Mouse (Mus musculus): ENCODE measurements around the gene Tpk1. TPM values are rescaled to one million over a fixed set of nuclear protein-coding genes. Genes with fewer than 3 reads are reported as not detected.
"Not testable (repeated sequence)": the region's sequence is repeated elsewhere in the genome, so short reads cannot be mapped to it uniquely, and the experiment has no call there.

Tpk1 gene
- total RNA-seq, 2 experiments from 2014 or later = 2.0 to 2.3 TPM

DNA sequence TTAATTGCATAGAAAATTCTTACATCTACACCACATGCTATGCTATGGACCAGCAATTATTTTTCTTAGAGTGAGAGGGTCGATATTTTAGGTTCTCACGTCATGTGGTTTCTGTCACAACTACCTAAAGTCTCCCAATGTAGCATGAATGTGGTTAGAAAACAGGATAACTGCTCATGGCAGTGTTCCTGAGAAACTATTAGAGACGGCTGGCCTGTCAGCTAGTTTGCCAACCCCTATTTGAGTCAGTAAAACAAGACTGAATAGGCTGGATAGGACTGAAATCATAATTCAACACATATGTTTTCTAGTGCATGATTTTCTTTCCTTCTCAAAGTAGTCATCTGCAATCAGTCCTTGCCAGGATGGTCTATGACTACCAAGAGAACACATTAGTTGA, 137.1 kb downstream of the Tpk1 start:
- DNase-seq (ENCODE audit: low spot score in 2 of 2) = no peak

- no peak for DNase-seq (ENCODE audit: low spot score in 2 of 2)
Observed at GRCm38 (mm10) chr6:43525028-43525427, 141.1 kb downstream of the Tpk1 start.

DNA sequence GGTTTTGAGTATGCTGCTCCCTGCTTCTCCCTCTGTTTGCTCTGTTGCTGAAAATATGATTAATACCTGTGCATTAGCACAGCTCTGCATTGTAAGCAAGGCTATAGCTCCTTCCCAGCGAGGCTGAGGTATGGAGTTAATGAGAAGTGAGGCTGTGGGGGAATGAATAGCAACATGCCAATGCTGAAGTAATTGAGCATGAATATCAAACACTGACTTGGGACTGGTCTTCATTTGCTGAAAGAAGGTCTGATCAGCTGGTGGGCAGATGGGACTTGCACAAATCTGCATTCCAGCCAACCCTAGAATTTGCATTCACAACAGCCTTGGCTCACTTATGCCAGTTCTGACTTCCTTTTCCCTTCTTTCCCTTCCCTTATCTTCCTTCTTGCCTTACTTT, 144.0 kb downstream of the Tpk1 start:
- DNase-seq (ENCODE audit: low spot score in 2 of 2) = no peak

GRCm38 (mm10) chr6:43520218-43520617, 145.9 kb downstream of the Tpk1 start:
- DNase-seq (ENCODE audit: low spot score in 2 of 2) = no peak

- no peak for DNase-seq (ENCODE audit: low spot score in 2 of 2)
Observed at GRCm38 (mm10) chr6:43518378-43518777, 147.7 kb downstream of the Tpk1 start.

DNA sequence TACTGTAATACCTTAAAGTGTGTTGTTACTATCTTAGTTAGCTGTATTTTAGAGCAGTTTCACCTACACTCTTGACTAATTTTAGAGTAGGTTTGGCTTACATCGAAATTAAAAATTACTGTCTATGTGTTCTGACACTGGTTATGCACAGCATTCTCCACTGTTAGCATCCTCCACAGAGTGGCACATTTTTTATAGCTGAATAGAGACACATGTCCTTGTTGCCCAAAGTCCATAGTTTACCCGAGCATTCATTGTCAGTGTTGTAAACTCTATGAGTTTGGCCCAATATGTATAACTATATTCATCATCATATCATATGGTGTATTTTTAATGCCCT, 148.8 kb downstream of the Tpk1 start:
- DNase-seq (ENCODE audit: low spot score in 2 of 2) = no peak

GRCm38 (mm10) chr6:43516593-43517315, 149.3 kb downstream of the Tpk1 start:
- no peak for DNase-seq (ENCODE audit: low spot score in 2 of 2)

GRCm38 (mm10) chr6:43506686-43507385, 159.2 kb downstream of the Tpk1 start:
- DNase-seq (ENCODE audit: low spot score in 2 of 2) = not testable (repeated sequence)

- no peak for DNase-seq (ENCODE audit: low spot score in 2 of 2)
Observed at GRCm38 (mm10) chr6:43504609-43505230, 161.4 kb downstream of the Tpk1 start.

- no peak for DNase-seq (ENCODE audit: low spot score in 2 of 2)
Observed at GRCm38 (mm10) chr6:43492367-43492766, 173.7 kb downstream of the Tpk1 start.

GRCm38 (mm10) chr6:43486691-43487090, 179.4 kb downstream of the Tpk1 start:
- DNase-seq (ENCODE audit: low spot score in 2 of 2) = no peak

- no peak for DNase-seq (ENCODE audit: low spot score in 2 of 2)
Observed at GRCm38 (mm10) chr6:43480687-43481086, 185.4 kb downstream of the Tpk1 start.

- no peak for DNase-seq (ENCODE audit: low spot score in 2 of 2)
Observed at GRCm38 (mm10) chr6:43478810-43479209, 187.3 kb downstream of the Tpk1 start.

- no peak for DNase-seq (ENCODE audit: low spot score in 2 of 2)
Observed at GRCm38 (mm10) chr6:43476406-43476805, 189.7 kb downstream of the Tpk1 start.

- no peak for DNase-seq (ENCODE audit: low spot score in 2 of 2)
Observed at GRCm38 (mm10) chr6:43475921-43476320, 190.2 kb downstream of the Tpk1 start.

GRCm38 (mm10) chr6:43471556-43471955, 194.5 kb downstream of the Tpk1 start:
- no peak for DNase-seq (ENCODE audit: low spot score in 2 of 2)

GRCm38 (mm10) chr6:43468821-43469594, 197.1 kb downstream of the Tpk1 start:
- DNase-seq (ENCODE audit: low spot score in 2 of 2) = no peak

DNA sequence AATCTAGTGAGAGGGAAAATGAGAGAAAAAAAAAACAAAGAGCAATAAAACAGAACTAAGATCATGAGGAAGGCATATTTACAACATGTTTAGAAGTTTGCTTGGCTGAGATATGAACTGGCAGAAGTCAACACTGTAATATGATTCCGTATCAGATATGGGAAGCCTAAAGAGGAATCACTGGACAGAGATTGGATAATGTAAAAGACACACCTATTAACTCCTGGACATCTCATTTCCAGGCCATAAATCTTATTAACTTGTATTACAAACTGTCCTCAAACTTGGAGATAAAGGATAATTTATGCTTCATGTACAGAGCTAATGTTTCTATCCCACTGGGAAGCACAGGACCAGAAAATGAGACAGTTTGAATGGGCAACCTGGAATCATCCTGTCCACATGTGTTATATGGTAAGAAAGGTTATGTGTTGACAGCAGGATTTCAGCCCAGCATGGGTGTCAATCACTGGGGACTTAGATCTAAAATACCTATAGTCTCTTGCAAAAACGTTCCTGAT, 203.2 kb downstream of the Tpk1 start:
- DNase-seq (ENCODE audit: low spot score in 2 of 2) = no peak

DNA sequence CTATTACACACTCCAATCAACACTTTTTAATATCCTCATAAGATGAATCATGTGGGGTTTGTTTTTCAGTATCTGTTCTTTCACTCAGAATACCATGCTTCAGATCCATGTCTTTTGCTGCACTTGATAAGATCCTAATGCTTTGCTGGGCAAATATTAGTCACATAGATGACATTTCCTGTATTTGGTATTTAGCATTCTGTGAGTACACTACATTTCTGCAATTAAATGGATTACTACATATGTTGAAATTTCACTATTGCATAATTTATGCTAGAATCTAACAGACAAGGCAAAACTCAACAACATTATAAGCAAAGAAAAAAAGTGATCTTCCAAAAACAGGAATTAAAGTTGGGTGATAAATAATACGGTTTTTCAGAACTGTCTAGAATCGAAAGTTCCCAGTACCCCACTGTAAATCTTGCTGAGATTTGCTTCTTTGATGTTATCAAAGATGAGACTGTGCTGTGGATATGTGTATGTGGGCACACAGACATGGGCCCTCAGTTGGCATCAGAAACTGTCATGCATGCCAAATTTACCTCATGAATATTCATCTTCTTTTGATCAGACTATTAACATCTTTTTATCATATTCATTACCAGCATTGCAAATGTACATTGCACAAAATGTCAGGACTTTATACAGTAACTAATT, 203.8 kb downstream of the Tpk1 start:
- no peak for DNase-seq (ENCODE audit: low spot score in 2 of 2)

DNA sequence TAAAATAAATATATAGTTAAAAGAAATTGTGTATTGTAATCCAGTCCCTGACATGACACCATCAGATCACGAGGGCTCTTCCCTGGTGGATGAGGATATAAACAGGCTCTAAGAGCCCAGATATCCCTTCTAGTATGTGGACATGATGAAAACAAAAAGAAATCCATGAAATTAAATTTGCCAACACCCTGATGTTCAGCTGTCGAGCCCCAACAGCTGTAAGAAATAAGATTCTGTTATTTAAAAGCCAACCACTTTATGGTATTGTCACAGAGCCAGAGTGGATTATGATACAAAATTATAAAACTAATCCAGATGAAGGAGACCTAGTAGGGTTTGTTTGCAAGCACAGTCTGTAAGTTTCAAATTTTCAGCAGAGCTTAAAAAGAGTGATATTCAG, 207.0 kb downstream of the Tpk1 start:
- no peak for DNase-seq (ENCODE audit: low spot score in 2 of 2)

DNA sequence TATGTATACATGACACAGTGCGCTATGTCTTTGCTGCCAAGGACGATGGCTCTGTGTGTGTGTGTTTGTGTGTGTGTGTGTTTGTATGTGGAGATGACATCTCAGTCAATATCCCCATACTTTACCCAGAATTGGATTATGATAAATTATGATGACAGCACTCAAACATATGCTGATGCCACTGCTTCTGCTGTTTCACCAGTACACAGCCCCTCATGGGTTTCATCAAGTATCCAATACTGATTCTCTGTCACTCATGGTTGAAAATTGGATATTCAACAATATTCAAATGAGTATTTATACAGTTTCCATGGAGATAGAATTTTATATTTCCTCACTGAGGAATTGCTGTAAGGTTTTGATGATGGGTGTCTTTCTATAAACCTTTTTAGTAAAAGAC, 208.1 kb downstream of the Tpk1 start:
- DNase-seq (ENCODE audit: low spot score in 2 of 2) = no peak

All from left cerebral cortex, adult 18-20 months (tissue).